Mouse (Mus musculus): ENCODE data around the gene Mrps27. TPM values are rescaled to one million over a fixed set of nuclear protein-coding genes. Genes with fewer than 3 reads are reported as not detected.

Gene Mrps27
- polyA plus RNA-seq (2015; fragmentation: Nextera tagmentation; extraction: Ambion mirVana), result 77.5 and 78.5 TPM in 2 replicates

GRCm38 (mm10) chr13:99344599-99345575 lies at the start of gene Mrps27, which contains the start of gene Ptcd2:
Mrps27 (plus strand) TSS chr13:99344786.
Ptcd2 (minus strand) TSS chr13:99344705.
- H3K9ac ChIP-seq, result peak within 1 kb of the TSS; percentile 76
- H3K27me3 ChIP-seq, result no peaks in the 10 kb centered on the region
- 3% methylated on average over 39 of the region's 39 CpGs for WGBS
- ATAC-seq (replicated peaks; ENCODE audit: insufficient number of reproducible peaks, insufficient read depth, low FRiP score, low read depth), result peak; percentile 91
- peak within 1 kb of the TSS; percentile 86 for H3K27ac ChIP-seq
- H3K36me3 ChIP-seq, result peaks cover 31% of the 10 kb centered on the region
- peak within 1 kb of the TSS; percentile 68 for H3K4me3 ChIP-seq
- peak within 1 kb of the TSS; percentile 69 for H3K4me2 ChIP-seq
- no peaks in the 10 kb centered on the region for H3K9me3 ChIP-seq (replicated peaks)
- peaks cover 33% of the 10 kb centered on the region for H3K4me1 ChIP-seq (replicated peaks)

- Histone ChIP-seq H3K4me2 (no peak overlapping the region), H3K9me3 (replicated peaks) (no peaks in the 10 kb centered on the region), H3K4me1 (replicated peaks) (peaks cover 19% of the 10 kb centered on the region), H3K9ac (no peak overlapping the region), H3K27me3 (no peaks in the 10 kb centered on the region), H3K4me3 (no peak overlapping the region), H3K27ac (no peak overlapping the region), H3K36me3 (no peaks in the 10 kb centered on the region)
- no peak for ATAC-seq (replicated peaks; ENCODE audit: insufficient number of reproducible peaks, insufficient read depth, low FRiP score, low read depth)
- WGBS, result 64% methylated on average over 5 of the region's 5 CpGs
Measured at GRCm38 (mm10) chr13:99299921-99300320, 44.7 kb upstream of the Mrps27 start.

DNA sequence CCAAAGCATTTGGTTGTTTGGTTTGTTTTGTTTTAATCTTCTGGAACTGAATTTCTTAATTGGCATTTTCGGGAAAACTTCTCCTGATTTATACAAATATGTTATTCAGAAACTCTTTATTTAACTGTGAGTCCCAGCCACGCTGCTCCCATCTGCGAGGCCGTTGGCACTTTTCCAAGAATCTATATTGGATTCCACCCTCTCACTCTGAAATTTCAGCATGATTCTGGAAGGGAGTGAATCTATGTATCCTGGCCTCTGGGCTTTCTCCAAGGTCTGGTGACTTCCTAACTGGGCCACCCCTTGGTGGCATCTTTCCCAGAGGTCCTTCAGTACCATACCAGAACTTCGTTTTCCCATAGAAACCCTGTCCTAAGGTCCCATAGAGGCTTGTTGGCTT lies 40.7 kb upstream of the Mrps27 start:
- H3K27me3 ChIP-seq, result no peaks in the 10 kb centered on the region
- no peaks in the 10 kb centered on the region for H3K9me3 ChIP-seq (replicated peaks)
- 31% methylated on average over 5 of the region's 5 CpGs for WGBS
- H3K9ac ChIP-seq, result no peak overlapping the region
- H3K4me2 ChIP-seq, result no peak overlapping the region
- 0 out of 2 replicates have a peak overlapping the region, but pooled peaks have one; percentile 2 for H3K27ac ChIP-seq
- H3K4me3 ChIP-seq, result no peak overlapping the region
- peaks cover 35% of the 10 kb centered on the region for H3K4me1 ChIP-seq (replicated peaks)
- no peak for ATAC-seq (replicated peaks; ENCODE audit: insufficient number of reproducible peaks, insufficient read depth, low FRiP score, low read depth)
- H3K36me3 ChIP-seq, result no peaks in the 10 kb centered on the region

DNA sequence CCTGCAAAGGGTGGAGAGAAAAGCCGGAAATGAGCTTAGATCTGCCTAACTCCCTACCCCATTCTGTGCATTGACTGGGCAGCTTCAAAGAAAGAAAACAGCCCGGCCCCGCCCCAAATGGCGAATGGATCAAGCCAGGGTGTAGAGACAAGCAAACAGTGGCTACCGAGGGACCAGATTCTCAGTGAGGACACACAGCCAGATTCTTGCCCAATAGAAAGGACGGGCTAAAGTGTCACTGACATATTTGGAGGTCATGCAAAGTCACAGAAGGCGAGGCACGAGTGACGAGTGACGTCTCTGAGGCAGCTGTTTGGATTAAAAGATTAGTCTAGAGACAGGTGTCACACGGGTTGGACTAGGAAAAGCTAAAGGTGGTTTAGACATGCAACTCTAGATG lies 40.2 kb upstream of the Mrps27 start:
- Histone ChIP-seq H3K9me3 (replicated peaks) (no peaks in the 10 kb centered on the region), H3K4me3 (no peak overlapping the region), H3K27me3 (no peaks in the 10 kb centered on the region), H3K4me1 (replicated peaks) (peaks cover 35% of the 10 kb centered on the region), H3K27ac (peak overlapping the region; percentile 2; the same call in 1 of the 2 replicates), H3K36me3 (no peaks in the 10 kb centered on the region), H3K4me2 (no peak overlapping the region), H3K9ac (no peak overlapping the region)
- no peak for ATAC-seq (replicated peaks; ENCODE audit: insufficient number of reproducible peaks, insufficient read depth, low FRiP score, low read depth)
- WGBS, result 57% methylated on average over 11 of the region's 11 CpGs

GRCm38 (mm10) chr13:99305186-99305585 lies 39.4 kb upstream of the Mrps27 start:
- H3K27ac ChIP-seq, result no peak overlapping the region
- no peaks in the 10 kb centered on the region for H3K27me3 ChIP-seq
- 62% methylated on average over 1 of the region's 1 CpGs for WGBS
- no peaks in the 10 kb centered on the region for H3K36me3 ChIP-seq
- no peak for ATAC-seq (replicated peaks; ENCODE audit: insufficient number of reproducible peaks, insufficient read depth, low FRiP score, low read depth)
- no peaks in the 10 kb centered on the region for H3K9me3 ChIP-seq (replicated peaks)
- no peak overlapping the region for H3K4me3 ChIP-seq
- H3K9ac ChIP-seq, result no peak overlapping the region
- H3K4me2 ChIP-seq, result no peak overlapping the region
- peaks cover 31% of the 10 kb centered on the region for H3K4me1 ChIP-seq (replicated peaks)

DNA sequence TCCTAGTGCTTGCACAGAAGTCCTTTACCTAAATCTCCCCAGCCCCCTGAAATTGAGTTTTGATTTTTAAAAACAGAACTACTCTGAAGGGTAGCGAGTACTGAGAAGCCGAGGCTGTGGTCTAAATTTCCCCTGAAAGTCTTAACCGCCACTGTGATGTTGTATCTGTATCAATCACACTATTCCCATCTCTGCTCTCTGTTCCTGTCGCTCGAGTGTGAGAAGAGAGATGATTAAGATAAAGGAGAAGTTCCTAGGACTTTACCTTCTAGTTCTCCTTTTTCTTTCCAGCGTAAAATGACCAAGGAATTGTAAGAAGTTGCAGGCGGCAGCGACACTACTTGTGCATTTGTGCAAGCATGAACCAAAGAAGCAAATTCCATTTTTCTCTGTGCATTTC lies 38.4 kb upstream of the Mrps27 start:
- Histone ChIP-seq H3K9ac (no peak overlapping the region), H3K27me3 (no peaks in the 10 kb centered on the region), H3K4me2 (no peak overlapping the region), H3K27ac (no peak overlapping the region), H3K4me1 (replicated peaks) (peaks cover 31% of the 10 kb centered on the region), H3K4me3 (no peak overlapping the region), H3K9me3 (replicated peaks) (no peaks in the 10 kb centered on the region), H3K36me3 (no peaks in the 10 kb centered on the region)
- 77% methylated on average over 8 of the region's 8 CpGs for WGBS
- ATAC-seq (replicated peaks; ENCODE audit: insufficient number of reproducible peaks, insufficient read depth, low FRiP score, low read depth), result no peak

DNA sequence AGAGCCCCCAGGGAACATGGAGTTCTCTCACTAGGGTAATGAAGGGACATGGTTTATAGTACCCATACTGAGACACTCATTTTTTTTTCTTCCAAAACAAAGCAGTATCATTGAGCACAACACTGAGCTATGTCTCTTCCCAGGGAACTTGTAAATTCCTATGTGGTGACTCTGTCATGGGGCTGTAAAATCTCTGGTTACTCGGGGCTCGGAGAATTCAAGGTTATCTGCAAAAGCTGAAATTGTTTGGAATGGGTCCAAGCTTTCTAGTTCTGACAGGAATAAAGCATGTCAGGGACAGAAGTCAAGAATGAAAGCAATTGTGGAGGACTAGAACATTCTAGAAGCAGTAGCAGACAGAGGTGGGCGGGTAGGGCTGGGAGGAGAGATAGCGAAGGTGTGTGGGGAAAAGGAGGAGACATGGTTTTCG lies 36.6 kb upstream of the Mrps27 start:
- H3K4me3 ChIP-seq, result no peak overlapping the region
- peaks cover 31% of the 10 kb centered on the region for H3K4me1 ChIP-seq (replicated peaks)
- H3K27me3 ChIP-seq, result no peaks in the 10 kb centered on the region
- WGBS, result 21% methylated on average over 5 of the region's 5 CpGs
- no peaks in the 10 kb centered on the region for H3K9me3 ChIP-seq (replicated peaks)
- no peaks in the 10 kb centered on the region for H3K36me3 ChIP-seq
- H3K27ac ChIP-seq, result peak overlapping the region; percentile 92
- no peak overlapping the region for H3K4me2 ChIP-seq
- no peak overlapping the region for H3K9ac ChIP-seq
- ATAC-seq (replicated peaks; ENCODE audit: insufficient number of reproducible peaks, insufficient read depth, low FRiP score, low read depth), result peak; percentile 82

DNA sequence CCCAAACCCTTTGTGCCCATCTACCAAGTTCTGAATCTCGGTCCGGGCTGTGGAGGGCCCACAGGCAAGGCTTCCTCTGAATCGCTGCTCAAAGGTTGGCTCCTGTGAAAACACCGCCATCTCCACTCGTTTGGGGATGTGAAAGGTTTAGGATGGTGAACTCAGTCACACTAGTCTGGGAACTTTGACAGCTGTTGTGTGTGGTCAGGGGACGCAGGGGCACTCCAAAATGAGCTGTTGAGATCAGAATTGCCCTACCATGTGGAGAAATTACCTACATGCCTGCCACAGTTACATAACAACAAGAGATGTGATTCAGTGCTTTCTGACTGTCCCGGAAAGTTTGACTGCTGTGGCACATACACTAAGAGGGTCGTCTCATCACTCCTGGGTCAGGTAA lies 36.2 kb upstream of the Mrps27 start:
- Histone ChIP-seq H3K4me2 (no peak overlapping the region), H3K27ac (peak overlapping the region; percentile 92), H3K9me3 (replicated peaks) (no peaks in the 10 kb centered on the region), H3K27me3 (no peaks in the 10 kb centered on the region), H3K36me3 (no peaks in the 10 kb centered on the region), H3K4me1 (replicated peaks) (peaks cover 31% of the 10 kb centered on the region), H3K9ac (no peak overlapping the region), H3K4me3 (no peak overlapping the region)
- 63% methylated on average over 8 of the region's 8 CpGs for WGBS
- ATAC-seq (replicated peaks; ENCODE audit: insufficient number of reproducible peaks, insufficient read depth, low FRiP score, low read depth), result no peak

GRCm38 (mm10) chr13:99314098-99314497 lies 30.5 kb upstream of the Mrps27 start:
- WGBS, result 78% methylated on average over 5 of the region's 5 CpGs
- Histone ChIP-seq H3K4me1 (replicated peaks) (no peaks in the 10 kb centered on the region; the same call in 1 of the 2 replicates), H3K4me3 (no peak overlapping the region), H3K36me3 (peaks cover 2% of the 10 kb centered on the region), H3K9ac (no peak overlapping the region), H3K9me3 (replicated peaks) (no peaks in the 10 kb centered on the region), H3K4me2 (no peak overlapping the region), H3K27me3 (no peaks in the 10 kb centered on the region), H3K27ac (no peak overlapping the region)
- ATAC-seq (replicated peaks; ENCODE audit: insufficient number of reproducible peaks, insufficient read depth, low FRiP score, low read depth), result no peak

GRCm38 (mm10) chr13:99314657-99315181 lies 29.9 kb upstream of the Mrps27 start:
- Histone ChIP-seq H3K27me3 (no peaks in the 10 kb centered on the region), H3K36me3 (peaks cover 8% of the 10 kb centered on the region), H3K27ac (no peak overlapping the region), H3K4me1 (replicated peaks) (no peaks in the 10 kb centered on the region), H3K4me2 (no peak overlapping the region), H3K9me3 (replicated peaks) (no peaks in the 10 kb centered on the region), H3K9ac (no peak overlapping the region), H3K4me3 (no peak overlapping the region)
- ATAC-seq (replicated peaks; ENCODE audit: insufficient number of reproducible peaks, insufficient read depth, low FRiP score, low read depth), result no peak
- 71% methylated on average over 15 of the region's 15 CpGs for WGBS

GRCm38 (mm10) chr13:99316366-99316765 lies 28.2 kb upstream of the Mrps27 start:
- no peaks in the 10 kb centered on the region for H3K27me3 ChIP-seq
- 92% methylated on average over 6 of the region's 6 CpGs for WGBS
- no peak overlapping the region for H3K4me2 ChIP-seq
- no peak for ATAC-seq (replicated peaks; ENCODE audit: insufficient number of reproducible peaks, insufficient read depth, low FRiP score, low read depth)
- H3K36me3 ChIP-seq, result peaks cover 24% of the 10 kb centered on the region
- no peak overlapping the region for H3K4me3 ChIP-seq
- no peak overlapping the region for H3K9ac ChIP-seq
- no peak overlapping the region for H3K27ac ChIP-seq
- no peaks in the 10 kb centered on the region for H3K9me3 ChIP-seq (replicated peaks)
- H3K4me1 ChIP-seq (replicated peaks), result no peaks in the 10 kb centered on the region

Measured in heart, embryonic 15.5 days (tissue).